Mouse (Mus musculus) forebrain, postnatal 0 days (tissue): ENCODE data around the gene Klhl12. TPM values are rescaled to one million over a fixed set of nuclear protein-coding genes. Genes with fewer than 3 reads are reported as not detected.

ENCODE experiments used
- ATAC-seq: fragments of 200-750 bp; cut with Nextera tagmentation; 2 replicates; pipeline ENCODE4 v1.8.0; 2017; ENCODE audit warnings: mild to moderate bottlenecking, moderate library complexity
- DNase-seq: peaks from one replicate; pipeline ENCODE4 v3.0.0-alpha.2; 2015
- H3K27ac ChIP-seq: fragments of 300-500 bp; sonication (generic); 2 replicates; pipeline ENCODE4 v1.5.1; 2014; ENCODE audit warnings: low read depth, mild to moderate bottlenecking, antibody characterized with exemption, low read length, moderate library complexity, mixed read lengths
- H3K27me3 ChIP-seq: fragments of 300-500 bp; sonication (generic); 2 replicates; pipeline ENCODE4 v1.6.1; 2014; ENCODE audit warnings: mild to moderate bottlenecking, low read length, mixed read lengths; ENCODE audit not compliant: insufficient read depth
- H3K36me3 ChIP-seq: fragments of 300-500 bp; sonication (generic); 2 replicates; pipeline ENCODE4 v1.6.1; 2014; ENCODE audit warnings: mild to moderate bottlenecking, moderate library complexity; ENCODE audit not compliant: insufficient read depth
- H3K4me1 ChIP-seq: fragments of 300-500 bp; sonication (generic); 2 replicates; pipeline ENCODE4 v1.6.1; 2014; ENCODE audit warnings: antibody characterized with exemption; ENCODE audit not compliant: insufficient read depth
- H3K4me2 ChIP-seq: fragments of 300-500 bp; sonication (generic); 2 replicates; pipeline ENCODE4 v1.6.1; 2014; ENCODE audit warnings: low read depth, mild to moderate bottlenecking, moderate library complexity
- H3K4me3 ChIP-seq: fragments of 300-500 bp; sonication (generic); 2 replicates; pipeline ENCODE4 v1.5.1; 2014; ENCODE audit warnings: low read depth, low read length, mixed read lengths
- H3K9ac ChIP-seq: fragments of 300-500 bp; sonication (generic); 2 replicates; pipeline ENCODE4 v1.6.1; 2014; ENCODE audit warnings: mild to moderate bottlenecking
- H3K9me3 ChIP-seq: fragments of 300-500 bp; sonication (generic); 2 replicates; pipeline ENCODE4 v1.6.1; 2016; ENCODE audit warnings: low read length
- CTCF ChIP-seq: sonication (generic); IDR thresholded peaks from 2 replicates; pipeline ENCODE4 v1.5.1; 2016; ENCODE audit warnings: antibody characterized with exemption, control low read depth, low read depth
- WGBS: fragments of 180-500 bp; shearing (Covaris S2); extraction: QIAGEN DNeasy Blood & Tissue Kit; methylation state at CpG from one replicate; pipeline ENCODE4 v1.1.7; 2014; 5-methylcytosine and 5-hydroxymethylcytosine counted together
- polyA plus RNA-seq: library from polyadenylated mRNA; unstranded; fragments of >200 nt; fragmentation: Nextera tagmentation; extraction: Ambion mirVana; gene quantifications from 2 replicates; pipeline ENCODE4 v1.2.1, GENCODE M21; 2015
- total RNA-seq: library from RNA; depleted of rRNA; stranded (reverse); fragments of >200 nt; gene quantifications from 2 replicates; pipeline ENCODE4 v1.2.3, GENCODE M21; 2014

Gene Klhl12
- total and polyA plus RNA-seq, 2 experiments from 2014 or later, result 33.6 to 40.0 TPM

- no peaks in the 10 kb centered on the region for H3K9me3 ChIP-seq
- peaks cover 13% of the 10 kb centered on the region for H3K36me3 ChIP-seq
- H3K27ac ChIP-seq, result no peak overlapping the region
- ATAC-seq, result no peak
- TF ChIP-seq CTCF, result no peak
- H3K27me3 ChIP-seq, result no peaks in the 10 kb centered on the region
- H3K4me3 ChIP-seq, result no peak overlapping the region
- WGBS, result 92% methylated on average over 1 of the region's 1 CpGs
- H3K4me1 ChIP-seq, result no peaks in the 10 kb centered on the region
- no peak for DNase-seq
- no peak overlapping the region for H3K4me2 ChIP-seq
- no peak overlapping the region for H3K9ac ChIP-seq
Measured at GRCm38 (mm10) chr1:134500916-134501315, 45.6 kb downstream of the Klhl12 start.

GRCm38 (mm10) chr1:134506201-134506600 is 50.9 kb downstream of the Klhl12 start:
- Histone ChIP-seq H3K9ac (no peak overlapping the region), H3K4me2 (no peak overlapping the region), H3K27ac (no peak overlapping the region), H3K4me3 (no peak overlapping the region), H3K4me1 (no peaks in the 10 kb centered on the region), H3K9me3 (no peaks in the 10 kb centered on the region), H3K27me3 (no peaks in the 10 kb centered on the region), H3K36me3 (peaks cover 36% of the 10 kb centered on the region)
- 93% methylated on average over 8 of the region's 8 CpGs for WGBS
- no peak for ATAC-seq
- TF ChIP-seq CTCF, result no peak
- no peak for DNase-seq

GRCm38 (mm10) chr1:134510018-134510417 is 54.7 kb downstream of the Klhl12 start:
- ATAC-seq (no peak), DNase-seq (no peak)
- TF ChIP-seq CTCF, result no peak
- H3K4me1 ChIP-seq, result peaks cover 8% of the 10 kb centered on the region
- H3K4me3 ChIP-seq, result no peak overlapping the region
- H3K9ac ChIP-seq, result no peak overlapping the region
- no peaks in the 10 kb centered on the region for H3K9me3 ChIP-seq
- 66% methylated on average over 7 of the region's 7 CpGs for WGBS
- H3K4me2 ChIP-seq, result no peak overlapping the region
- H3K27me3 ChIP-seq, result peaks cover 8% of the 10 kb centered on the region
- H3K36me3 ChIP-seq, result peaks cover 31% of the 10 kb centered on the region
- no peak overlapping the region for H3K27ac ChIP-seq

GRCm38 (mm10) chr1:134512183-134512582 is 56.9 kb downstream of the Klhl12 start:
- Histone ChIP-seq H3K4me3 (no peak overlapping the region), H3K9me3 (no peaks in the 10 kb centered on the region), H3K27ac (no peak overlapping the region), H3K4me2 (no peak overlapping the region), H3K27me3 (peaks cover 8% of the 10 kb centered on the region), H3K9ac (no peak overlapping the region), H3K4me1 (peaks cover 8% of the 10 kb centered on the region), H3K36me3 (peaks cover 16% of the 10 kb centered on the region; the same call in 1 of the 2 replicates)
- ATAC-seq, result no peak
- TF ChIP-seq CTCF, result no peak
- WGBS, result 52% methylated on average over 4 of the region's 4 CpGs
- no peak for DNase-seq

DNA sequence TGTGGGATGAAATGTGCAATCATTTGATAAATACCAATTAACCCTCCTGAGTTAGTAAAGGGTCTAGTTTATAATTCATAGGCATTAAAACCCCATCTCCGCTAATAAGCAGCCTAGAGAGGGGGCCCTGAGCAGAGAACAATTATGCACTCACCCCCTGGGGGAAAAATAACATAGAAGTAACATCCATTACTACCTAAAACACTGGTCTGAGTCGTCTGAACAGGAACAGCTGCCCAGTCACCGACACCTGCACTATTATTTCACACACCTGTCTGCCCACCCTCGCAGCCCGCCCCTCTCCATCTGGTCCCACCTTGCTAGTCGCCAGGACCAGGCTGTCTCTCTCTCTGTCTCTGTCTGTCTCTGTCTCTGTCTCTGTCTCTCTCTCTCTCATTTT is 57.3 kb downstream of the Klhl12 start:
- H3K9me3 ChIP-seq, result no peaks in the 10 kb centered on the region
- no peak overlapping the region for H3K4me2 ChIP-seq
- no peak for ATAC-seq
- no peak overlapping the region for H3K9ac ChIP-seq
- no peak overlapping the region for H3K4me3 ChIP-seq
- WGBS, result 52% methylated on average over 6 of the region's 6 CpGs
- peaks cover 8% of the 10 kb centered on the region for H3K4me1 ChIP-seq
- peaks cover 8% of the 10 kb centered on the region for H3K27me3 ChIP-seq
- TF ChIP-seq CTCF, result no peak
- no peak for DNase-seq
- H3K36me3 ChIP-seq, result 0 out of 2 replicates have a peak, but pooled peaks cover 12% of the 10 kb centered on the region
- H3K27ac ChIP-seq, result no peak overlapping the region

DNA sequence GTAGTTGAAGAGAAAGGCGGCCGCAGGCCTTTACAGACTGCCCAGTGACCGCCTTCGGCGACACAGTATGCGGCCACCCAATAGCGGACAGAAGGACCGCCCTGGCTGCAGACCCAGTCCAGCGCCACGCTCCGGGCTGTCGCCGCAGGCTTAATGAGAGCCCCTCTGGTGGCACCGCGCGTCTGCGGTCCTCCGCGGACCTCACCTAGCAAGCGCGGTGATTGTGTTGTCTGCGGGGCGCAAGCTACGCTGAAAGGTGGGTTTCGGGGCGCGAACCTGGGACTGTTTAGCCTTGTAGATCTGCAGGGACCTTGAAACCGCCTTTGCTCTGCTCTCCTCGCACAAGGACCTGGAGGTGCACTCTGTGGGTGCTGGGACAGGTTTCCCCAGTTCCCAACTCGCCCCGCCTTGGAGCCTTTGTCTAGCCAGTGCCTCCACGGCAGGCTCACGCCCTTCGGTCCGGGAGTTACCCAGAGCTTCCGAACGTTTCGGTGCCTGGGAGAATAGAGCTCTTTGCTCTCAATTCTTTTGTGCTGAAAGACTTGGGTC is 58.1 kb downstream of the Klhl12 start:
- peak; percentile 48; the same call in 1 of the 2 replicates for ATAC-seq
- under 1% methylated on average over 38 of the region's 38 CpGs for WGBS
- TF ChIP-seq CTCF, result no peak

DNA sequence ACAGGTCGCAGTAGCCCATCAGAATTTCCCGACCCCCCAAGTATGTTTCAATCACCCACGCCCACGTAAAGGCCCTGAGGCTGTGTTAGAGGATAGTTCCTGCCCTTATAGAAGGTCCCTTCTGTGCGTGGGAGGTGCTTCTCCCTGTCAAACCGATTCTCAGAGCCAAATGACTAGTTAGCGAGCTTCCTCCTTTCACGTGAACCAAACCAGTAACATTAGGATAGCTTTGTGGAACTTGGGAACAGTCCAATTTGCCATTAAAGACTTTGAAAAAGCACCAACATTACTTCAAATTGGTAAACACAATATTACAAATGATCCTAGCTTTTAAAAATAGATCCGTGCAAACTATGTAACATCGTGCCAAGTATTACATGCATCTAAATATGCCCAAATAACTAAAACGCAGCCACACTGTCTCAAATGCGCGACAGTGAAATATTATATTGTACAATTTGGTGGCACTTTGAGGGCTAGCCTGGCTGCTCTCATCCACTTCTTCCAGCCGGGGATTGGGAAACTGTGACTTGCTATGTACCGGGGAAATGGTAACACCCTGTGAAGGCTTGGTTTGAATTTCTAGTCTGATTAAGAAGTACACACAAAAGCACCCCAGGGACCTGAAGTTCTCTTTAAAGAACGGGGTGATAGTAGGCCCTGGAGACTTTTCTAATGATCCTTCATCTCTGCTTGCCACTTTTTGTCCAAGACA is 58.7 kb downstream of the Klhl12 start:
- peak overlapping the region; percentile 34; the same call in 1 of the 2 replicates for H3K4me3 ChIP-seq
- peaks cover 8% of the 10 kb centered on the region for H3K4me1 ChIP-seq
- no peak for ATAC-seq
- TF ChIP-seq CTCF, result no peak
- no peak overlapping the region for H3K27ac ChIP-seq
- DNase-seq, result peak; percentile 21
- peak overlapping the region; percentile 68; the same call in 1 of the 2 replicates for H3K4me2 ChIP-seq
- H3K36me3 ChIP-seq, result 0 out of 2 replicates have a peak, but pooled peaks cover 4% of the 10 kb centered on the region
- WGBS, result 32% methylated on average over 16 of the region's 16 CpGs
- H3K27me3 ChIP-seq, result peaks cover 8% of the 10 kb centered on the region
- H3K9me3 ChIP-seq, result no peaks in the 10 kb centered on the region
- H3K9ac ChIP-seq, result no peak overlapping the region

More for the DNA sequence above, 58.1 kb downstream of the Klhl12 start:
- H3K27ac ChIP-seq, result no peak overlapping the region
- peak overlapping the region; percentile 34 for H3K4me3 ChIP-seq
- peak overlapping the region; percentile 68 for H3K4me2 ChIP-seq
- DNase-seq, result peak; percentile 34
- no peaks in the 10 kb centered on the region for H3K9me3 ChIP-seq
- H3K9ac ChIP-seq, result peak overlapping the region; percentile 46
- H3K27me3 ChIP-seq, result peaks cover 8% of the 10 kb centered on the region
- peaks cover 8% of the 10 kb centered on the region for H3K4me1 ChIP-seq
- H3K36me3 ChIP-seq, result 0 out of 2 replicates have a peak, but pooled peaks cover 5% of the 10 kb centered on the region
